Mouse (Mus musculus) bone marrow, adult 2 months (tissue): ENCODE results near the gene Adam23. TPM values are rescaled to one million over a fixed set of nuclear protein-coding genes. Genes with fewer than 3 reads are reported as not detected.

Experiments
- H3K27ac ChIP-seq: fragments of 200-500 bp; 2 replicates; pipeline ENCODE4 v1.5.1; 2012; ENCODE audit warnings: low read depth, mild to moderate bottlenecking, control low read depth, inconsistent platforms, low read length; ENCODE audit not compliant: control insufficient read depth, poor library complexity, insufficient read depth
- H3K4me1 ChIP-seq: fragments of 200-500 bp; 2 replicates; pipeline ENCODE4 v1.6.1; 2011; ENCODE audit warnings: low read length; ENCODE audit not compliant: control insufficient read depth, insufficient read depth
- H3K4me3 ChIP-seq: fragments of 200-500 bp; replicated peaks from 2 replicates; pipeline ENCODE3; 2011; ENCODE audit warnings: mild to moderate bottlenecking, low read depth, low read length, control low read depth; ENCODE audit not compliant: control insufficient read depth
- CTCF ChIP-seq: fragments of 200-500 bp; IDR thresholded peaks from 2 replicates; pipeline ENCODE4 v1.5.1; 2011; ENCODE audit warnings: low read length, control low read depth; ENCODE audit not compliant: control insufficient read depth, insufficient read depth
- POLR2A ChIP-seq: fragments of 200-500 bp; IDR thresholded peaks from 2 replicates; pipeline ENCODE4 v1.6.1; 2011; ENCODE audit warnings: low read depth, mild to moderate bottlenecking, control low read depth, low read length, borderline replicate concordance; ENCODE audit not compliant: control insufficient read depth
- WGBS: fragments of 180-500 bp; shearing (Covaris S2); methylation state at CpG from one replicate; pipeline ENCODE4 v1.1.7; 2018; 5-methylcytosine and 5-hydroxymethylcytosine counted together
- polyA plus RNA-seq: library from polyadenylated mRNA; stranded (reverse); fragments of >200 nt; gene quantifications from 2 replicates; pipeline ENCODE4 v1.2.4, GENCODE M21; 2011; ENCODE audit warnings: low replicate concordance; ENCODE audit not compliant: missing spikeins, insufficient read depth, insufficient read length

The Adam23 gene
- polyA plus RNA-seq, 1 experiment: 1.4 TPM

GRCm38 (mm10) chr1:63493325-63493724, 47.6 kb downstream of the Adam23 start:
- 74% methylated on average over 5 of the region's 5 CpGs for WGBS

GRCm38 (mm10) chr1:63507386-63507785, 61.7 kb downstream of the Adam23 start:
- Histone ChIP-seq H3K4me3 (no peak overlapping the region), H3K4me1 (no peaks in the 10 kb centered on the region), H3K27ac (no peak overlapping the region)
- 73% methylated on average over 4 of the region's 4 CpGs for WGBS
- TF ChIP-seq CTCF (no peak), POLR2A (no peak)

More at GRCm38 (mm10) chr1:63493325-63493724, 47.6 kb downstream of the Adam23 start:
- TF ChIP-seq POLR2A (no peak), CTCF (no peak)
- no peak overlapping the region for H3K4me3 ChIP-seq
- no peak overlapping the region for H3K27ac ChIP-seq
- H3K4me1 ChIP-seq: no peaks in the 10 kb centered on the region

- 63% methylated on average over 4 of the region's 4 CpGs for WGBS
- TF ChIP-seq CTCF (no peak), POLR2A (no peak)
- Histone ChIP-seq H3K4me3 (no peak overlapping the region), H3K4me1 (no peaks in the 10 kb centered on the region), H3K27ac (no peak overlapping the region)
These were observed 63.1 kb downstream of the Adam23 start for GRCm38 (mm10) chr1:63508801-63509200.

DNA sequence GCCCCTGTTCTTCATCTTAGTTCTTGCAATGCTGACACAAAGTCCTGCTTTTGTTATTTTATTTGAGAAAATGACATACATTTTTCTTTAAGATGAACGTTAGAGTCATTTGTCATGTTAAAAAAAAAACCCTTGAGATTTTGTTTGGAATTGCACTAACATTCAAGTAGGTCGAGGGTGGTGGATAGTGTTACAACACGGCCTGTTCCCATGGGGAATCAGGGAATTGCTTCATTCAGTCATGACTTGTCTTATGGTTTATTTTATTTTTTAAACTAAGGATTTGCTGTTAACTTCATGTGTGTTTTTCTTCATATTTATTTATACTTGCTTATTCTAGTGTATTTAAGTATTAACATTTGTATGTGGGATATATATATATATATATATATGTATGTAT, 65.7 kb downstream of the Adam23 start:
- H3K4me3 ChIP-seq: no peak overlapping the region
- WGBS: 74% methylated on average over 3 of the region's 3 CpGs
- TF ChIP-seq POLR2A (no peak), CTCF (no peak)

GRCm38 (mm10) chr1:63517800-63518199, 72.1 kb downstream of the Adam23 start:
- Histone ChIP-seq H3K4me3 (no peak overlapping the region), H3K27ac (no peak overlapping the region), H3K4me1 (no peaks in the 10 kb centered on the region)
- 80% methylated on average over 11 of the region's 11 CpGs for WGBS
- TF ChIP-seq POLR2A (no peak), CTCF (no peak)

More for the DNA sequence above, 65.7 kb downstream of the Adam23 start:
- H3K4me1 ChIP-seq: no peaks in the 10 kb centered on the region
- no peak overlapping the region for H3K27ac ChIP-seq

DNA sequence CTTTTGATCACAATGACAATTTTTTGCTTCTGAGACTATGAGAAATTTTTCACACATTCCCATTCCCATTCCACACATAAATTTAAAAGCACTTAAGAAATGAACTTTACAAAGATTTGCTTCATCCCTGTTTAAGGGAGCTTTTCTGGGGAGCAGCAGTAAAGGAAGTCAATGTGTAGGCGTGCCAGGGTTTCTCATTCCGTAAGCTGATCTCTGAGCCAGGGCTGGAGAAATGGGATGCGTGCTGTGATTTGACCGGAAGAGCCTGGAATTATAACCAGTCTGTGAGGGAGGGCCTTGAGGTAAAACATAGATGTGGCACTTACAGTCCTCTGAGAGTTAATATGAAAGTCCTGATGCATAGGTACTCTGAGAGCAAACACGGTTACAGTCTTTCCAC, 73.1 kb downstream of the Adam23 start:
- Histone ChIP-seq H3K27ac (no peak overlapping the region), H3K4me3 (no peak overlapping the region), H3K4me1 (no peaks in the 10 kb centered on the region)
- TF ChIP-seq CTCF: no peak
- no peak for TF ChIP-seq POLR2A
- 79% methylated on average over 5 of the region's 5 CpGs for WGBS

DNA sequence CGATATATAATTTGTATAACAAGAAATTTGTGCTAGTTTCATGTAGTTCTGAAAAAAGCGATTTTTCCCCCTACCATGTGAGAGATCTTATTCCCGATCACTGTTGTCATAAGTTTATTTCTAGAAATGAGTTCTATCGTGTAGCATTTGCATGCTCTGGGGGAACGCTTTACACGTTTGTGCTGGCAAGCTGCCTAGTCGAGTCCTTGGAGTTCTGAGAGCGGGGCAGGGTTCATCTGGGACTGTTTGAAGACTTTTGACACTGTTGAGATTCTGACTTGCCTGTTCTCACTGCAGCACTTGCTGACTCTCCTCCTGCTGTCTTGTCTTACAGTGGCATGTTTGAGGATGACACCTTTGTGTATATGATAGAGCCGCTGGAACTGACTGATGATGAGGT, 84.2 kb downstream of the Adam23 start:
- WGBS: 82% methylated on average over 9 of the region's 9 CpGs
- no peak for TF ChIP-seq POLR2A
- TF ChIP-seq CTCF: no peak
- Histone ChIP-seq H3K4me1 (no peaks in the 10 kb centered on the region), H3K27ac (no peak overlapping the region), H3K4me3 (no peak overlapping the region)

- Histone ChIP-seq H3K4me1 (no peaks in the 10 kb centered on the region), H3K27ac (no peak overlapping the region), H3K4me3 (no peak overlapping the region)
- WGBS: 72% methylated on average over 6 of the region's 6 CpGs
- TF ChIP-seq CTCF: no peak
- TF ChIP-seq POLR2A: no peak
These were observed 88.7 kb downstream of the Adam23 start for GRCm38 (mm10) chr1:63534271-63534827.
